20 mouse cellular contexts compared by ENCODE assay signal in the genomic region with DNA sequence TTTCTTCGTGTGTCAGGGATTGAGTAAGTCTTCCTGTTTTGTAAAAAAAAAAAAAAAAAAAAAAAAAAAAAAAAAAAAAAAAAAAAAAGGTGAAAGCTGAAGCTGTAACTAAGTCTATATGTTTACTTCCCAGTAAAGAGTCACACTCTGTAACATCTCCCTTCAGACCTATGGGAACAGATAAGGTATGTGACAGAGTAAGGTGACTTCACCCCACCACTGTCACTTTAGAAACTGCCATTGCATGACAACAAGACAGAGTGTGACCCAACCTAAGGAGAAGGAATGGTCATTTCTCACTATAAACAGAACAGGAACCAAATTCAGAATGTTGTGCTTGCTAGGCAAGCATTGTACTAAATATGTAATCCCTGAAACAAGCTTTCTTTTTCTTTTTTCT.
"Had no signal": no experiment of that assay in that cellular context is flagged by ENCODE, and none has a peak within 500 bp of the region (broad histone marks: within the 10 kb centered on the region; RNA-seq: fewer than 3 reads in every experiment).

No protein-coding gene starts in this region.

- H3K4me3 ChIP-seq: left cerebral cortex, adult 2 months; limb, embryonic 12.5 days; limb, embryonic 15.5 days; midbrain, embryonic 12.5 days; midbrain, embryonic 15.5 days; neural tube, embryonic 13.5 days had no signal

- DNase-seq: kidney, adult 2 months; kidney, postnatal 25 days; layer of hippocampus, postnatal 36 days; liver, postnatal 0 days; lung, embryonic 14.5 days; right cerebral cortex, postnatal 4 days; thymus, adult 2 months; thymus, postnatal 14 days; thymus, postnatal 4 days had no signal

- H3K36me3 ChIP-seq: limb, embryonic 12.5 days; limb, embryonic 15.5 days; midbrain, embryonic 12.5 days; midbrain, embryonic 15.5 days; neural tube, embryonic 13.5 days had no signal

- H3K9ac ChIP-seq: limb, embryonic 12.5 days; limb, embryonic 15.5 days; liver, embryonic 14.5 days; liver, postnatal 0 days; lung, embryonic 14.5 days; midbrain, embryonic 12.5 days; midbrain, embryonic 15.5 days; neural tube, embryonic 13.5 days had no signal

- H3K27ac ChIP-seq: kidney, postnatal 0 days; left cerebral cortex, adult 2 months; limb, embryonic 12.5 days; limb, embryonic 15.5 days; liver, embryonic 14.5 days; macrophage; midbrain, embryonic 12.5 days; midbrain, embryonic 15.5 days; neural tube, embryonic 13.5 days; stomach, postnatal 0 days had no signal

- H3K4me1 ChIP-seq: limb, embryonic 12.5 days; limb, embryonic 15.5 days; midbrain, embryonic 12.5 days; midbrain, embryonic 15.5 days; neural tube, embryonic 13.5 days had no signal

- H3K9me3 ChIP-seq: limb, embryonic 12.5 days; limb, embryonic 15.5 days; midbrain, embryonic 12.5 days; midbrain, embryonic 15.5 days; neural tube, embryonic 13.5 days had no signal

- ATAC-seq: liver, postnatal 0 days; lung, postnatal 0 days; midbrain, embryonic 15.5 days had no signal

- H3K27me3 ChIP-seq: limb, embryonic 12.5 days; midbrain, embryonic 12.5 days; midbrain, embryonic 15.5 days; neural tube, embryonic 13.5 days had no signal
